Mouse (Mus musculus): ENCODE measurements at regions not wholly inside any gene's neighbourhood (a gene's known extent, or its start where the extent isn't known, plus 50 kb on each side); places are given as distances from the start of the nearest gene placed in this dataset.

GRCm38 (mm10) chr12:93122216-93122615 lies 1273.3 kb upstream of the Sel1l start:
- H3K36me3 ChIP-seq (replicated peaks) = no peaks in the 10 kb centered on the region
- H3K27ac ChIP-seq (replicated peaks) = no peak overlapping the region
- DNase-seq (ENCODE audit: low spot score) = no peak
- H3K27me3 ChIP-seq (replicated peaks; ENCODE audit: low read depth, poor library complexity, severe bottlenecking) = no peaks in the 10 kb centered on the region
- no peaks in the 10 kb centered on the region for H3K4me1 ChIP-seq
- no peaks in the 10 kb centered on the region for H3K9me3 ChIP-seq
- WGBS = 89% methylated on average over 2 of the region's 2 CpGs
- H3K4me3 ChIP-seq = no peak overlapping the region

GRCm38 (mm10) chr12:93088031-93088790 lies 1239.3 kb upstream of the Sel1l start:
- no peaks in the 10 kb centered on the region for H3K9me3 ChIP-seq
- no peaks in the 10 kb centered on the region for H3K36me3 ChIP-seq (replicated peaks)
- H3K27ac ChIP-seq (replicated peaks) = no peak overlapping the region
- DNase-seq (ENCODE audit: low spot score) = peak; percentile 47
- H3K4me3 ChIP-seq = no peak overlapping the region
- H3K27me3 ChIP-seq (replicated peaks; ENCODE audit: low read depth, poor library complexity, severe bottlenecking) = no peaks in the 10 kb centered on the region
- peaks cover 8% of the 10 kb centered on the region for H3K4me1 ChIP-seq
- WGBS = 33% methylated on average over 5 of the region's 5 CpGs

GRCm38 (mm10) chr12:93063864-93064263 lies 1214.9 kb upstream of the Sel1l start:
- Histone ChIP-seq H3K36me3 (replicated peaks) (no peaks in the 10 kb centered on the region), H3K27ac (replicated peaks) (no peak overlapping the region), H3K4me3 (no peak overlapping the region), H3K9me3 (no peaks in the 10 kb centered on the region), H3K4me1 (no peaks in the 10 kb centered on the region), H3K27me3 (replicated peaks; ENCODE audit: low read depth, poor library complexity, severe bottlenecking) (no peaks in the 10 kb centered on the region)
- no peak for DNase-seq (ENCODE audit: low spot score)
- 88% methylated on average over 1 of the region's 1 CpGs for WGBS

GRCm38 (mm10) chr12:93019633-93020032 lies 1170.7 kb upstream of the Sel1l start:
- H3K27ac ChIP-seq (replicated peaks) = no peak overlapping the region
- H3K36me3 ChIP-seq (replicated peaks) = no peaks in the 10 kb centered on the region
- H3K4me3 ChIP-seq = no peak overlapping the region
- no peak for DNase-seq (ENCODE audit: low spot score)
- H3K4me1 ChIP-seq = no peaks in the 10 kb centered on the region
- H3K27me3 ChIP-seq (replicated peaks; ENCODE audit: low read depth, poor library complexity, severe bottlenecking) = no peaks in the 10 kb centered on the region
- no peaks in the 10 kb centered on the region for H3K9me3 ChIP-seq

GRCm38 (mm10) chr12:93011583-93011982 lies 1162.6 kb upstream of the Sel1l start:
- Histone ChIP-seq H3K36me3 (replicated peaks) (no peaks in the 10 kb centered on the region), H3K27ac (replicated peaks) (no peak overlapping the region), H3K4me3 (no peak overlapping the region), H3K27me3 (replicated peaks; ENCODE audit: low read depth, poor library complexity, severe bottlenecking) (no peaks in the 10 kb centered on the region), H3K9me3 (no peaks in the 10 kb centered on the region), H3K4me1 (no peaks in the 10 kb centered on the region)
- no peak for DNase-seq (ENCODE audit: low spot score)

GRCm38 (mm10) chr12:93006844-93007365 lies 1157.9 kb upstream of the Sel1l start:
- Histone ChIP-seq H3K27me3 (replicated peaks; ENCODE audit: low read depth, poor library complexity, severe bottlenecking) (no peaks in the 10 kb centered on the region), H3K36me3 (replicated peaks) (no peaks in the 10 kb centered on the region), H3K9me3 (no peaks in the 10 kb centered on the region), H3K27ac (replicated peaks) (no peak overlapping the region), H3K4me3 (no peak overlapping the region), H3K4me1 (no peaks in the 10 kb centered on the region)
- WGBS = 55% methylated on average over 2 of the region's 2 CpGs
- peak; percentile 10 for DNase-seq (ENCODE audit: low spot score)

- 83% methylated on average over 4 of the region's 4 CpGs for WGBS
- H3K27ac ChIP-seq (replicated peaks) = no peak overlapping the region
Measured at GRCm38 (mm10) chr12:93003125-93003524, 1154.2 kb upstream of the Sel1l start.

GRCm38 (mm10) chr12:92975698-92976097 lies 1126.7 kb upstream of the Sel1l start:
- H3K4me3 ChIP-seq = no peak overlapping the region
- no peak for DNase-seq (ENCODE audit: low spot score)
- 86% methylated on average over 3 of the region's 3 CpGs for WGBS

More at GRCm38 (mm10) chr12:93003125-93003524, 1154.2 kb upstream of the Sel1l start:
- H3K9me3 ChIP-seq = no peaks in the 10 kb centered on the region
- no peaks in the 10 kb centered on the region for H3K4me1 ChIP-seq
- H3K4me3 ChIP-seq = no peak overlapping the region
- H3K36me3 ChIP-seq (replicated peaks) = no peaks in the 10 kb centered on the region
- H3K27me3 ChIP-seq (replicated peaks; ENCODE audit: low read depth, poor library complexity, severe bottlenecking) = no peaks in the 10 kb centered on the region
- no peak for DNase-seq (ENCODE audit: low spot score)

GRCm38 (mm10) chr12:92944352-92944751 lies 1095.4 kb upstream of the Sel1l start:
- Histone ChIP-seq H3K4me1 (no peaks in the 10 kb centered on the region), H3K9me3 (no peaks in the 10 kb centered on the region), H3K4me3 (no peak overlapping the region), H3K27me3 (replicated peaks; ENCODE audit: low read depth, poor library complexity, severe bottlenecking) (no peaks in the 10 kb centered on the region), H3K36me3 (replicated peaks) (no peaks in the 10 kb centered on the region), H3K27ac (replicated peaks) (no peak overlapping the region)
- WGBS = 88% methylated on average over 3 of the region's 3 CpGs
- DNase-seq (ENCODE audit: low spot score) = no peak

More at GRCm38 (mm10) chr12:92975698-92976097, 1126.7 kb upstream of the Sel1l start:
- no peak overlapping the region for H3K27ac ChIP-seq (replicated peaks)
- no peaks in the 10 kb centered on the region for H3K36me3 ChIP-seq (replicated peaks)
- no peaks in the 10 kb centered on the region for H3K9me3 ChIP-seq
- no peaks in the 10 kb centered on the region for H3K27me3 ChIP-seq (replicated peaks; ENCODE audit: low read depth, poor library complexity, severe bottlenecking)
- no peaks in the 10 kb centered on the region for H3K4me1 ChIP-seq

GRCm38 (mm10) chr12:92927591-92927990 lies 1078.6 kb upstream of the Sel1l start:
- no peak for DNase-seq (ENCODE audit: low spot score)
- H3K9me3 ChIP-seq = no peaks in the 10 kb centered on the region
- no peaks in the 10 kb centered on the region for H3K27me3 ChIP-seq (replicated peaks; ENCODE audit: low read depth, poor library complexity, severe bottlenecking)
- no peaks in the 10 kb centered on the region for H3K4me1 ChIP-seq
- no peak overlapping the region for H3K27ac ChIP-seq (replicated peaks)
- no peaks in the 10 kb centered on the region for H3K36me3 ChIP-seq (replicated peaks)
- WGBS = 73% methylated on average over 2 of the region's 2 CpGs
- H3K4me3 ChIP-seq = no peak overlapping the region

- Histone ChIP-seq H3K36me3 (replicated peaks) (no peaks in the 10 kb centered on the region), H3K4me1 (no peaks in the 10 kb centered on the region), H3K9me3 (no peaks in the 10 kb centered on the region), H3K4me3 (no peak overlapping the region), H3K27ac (replicated peaks) (no peak overlapping the region), H3K27me3 (replicated peaks; ENCODE audit: low read depth, poor library complexity, severe bottlenecking) (no peaks in the 10 kb centered on the region)
- WGBS = 55% methylated on average over 1 of the region's 1 CpGs
- DNase-seq (ENCODE audit: low spot score) = no peak
Measured at GRCm38 (mm10) chr12:92926942-92927341, 1078.0 kb upstream of the Sel1l start.

- Histone ChIP-seq H3K27ac (replicated peaks) (no peak overlapping the region), H3K36me3 (replicated peaks) (no peaks in the 10 kb centered on the region), H3K4me3 (no peak overlapping the region), H3K27me3 (replicated peaks; ENCODE audit: low read depth, poor library complexity, severe bottlenecking) (no peaks in the 10 kb centered on the region), H3K9me3 (no peaks in the 10 kb centered on the region), H3K4me1 (no peaks in the 10 kb centered on the region)
- DNase-seq (ENCODE audit: low spot score) = no peak
- WGBS = 77% methylated on average over 3 of the region's 3 CpGs
Measured at GRCm38 (mm10) chr12:92919920-92920319, 1071.0 kb upstream of the Sel1l start.

GRCm38 (mm10) chr12:92916267-92916666 lies 1067.3 kb upstream of the Sel1l start:
- no peaks in the 10 kb centered on the region for H3K27me3 ChIP-seq (replicated peaks; ENCODE audit: low read depth, poor library complexity, severe bottlenecking)
- DNase-seq (ENCODE audit: low spot score) = no peak
- H3K36me3 ChIP-seq (replicated peaks) = no peaks in the 10 kb centered on the region
- no peak overlapping the region for H3K27ac ChIP-seq (replicated peaks)
- H3K9me3 ChIP-seq = no peaks in the 10 kb centered on the region
- H3K4me1 ChIP-seq = no peaks in the 10 kb centered on the region
- H3K4me3 ChIP-seq = no peak overlapping the region
- 80% methylated on average over 3 of the region's 3 CpGs for WGBS

Measured in embryonic facial prominence, embryonic 10.5 days (tissue).